Mouse (Mus musculus) heart, embryonic 14.5 days (tissue): ENCODE data around the gene Dbt. TPM values are rescaled to one million over a fixed set of nuclear protein-coding genes. Genes with fewer than 3 reads are reported as not detected.

Experiments
- ATAC-seq: fragments of 200-750 bp; cut with Nextera tagmentation; 2 replicates; pipeline ENCODE4 v1.8.0; 2017; ENCODE audit warnings: low read depth, moderate TSS enrichment; ENCODE audit not compliant: insufficient number of reproducible peaks, insufficient read depth, low FRiP score
- H3K27ac ChIP-seq, 2 experiments: fragments of 200-500 bp in 1 of 2; fragments of 300-500 bp in 1 of 2; sonication (generic) in 1 of 2; replicated peaks in 1 of 2; 2 replicates each; pipeline ENCODE4 v1.5.1; 2012 to 2014; ENCODE audit warnings: low read depth in 2 of 2, low read length in 2 of 2, control low read depth in 1 of 2, mild to moderate bottlenecking in 1 of 2, mixed read lengths in 1 of 2; ENCODE audit not compliant: control insufficient read depth in 1 of 2, insufficient read depth in 1 of 2
- H3K27me3 ChIP-seq: fragments of 300-500 bp; sonication (generic); 2 replicates; pipeline ENCODE4 v1.6.1; 2014; ENCODE audit warnings: mild to moderate bottlenecking, low read length, control low read depth; ENCODE audit not compliant: control insufficient read depth, insufficient read depth
- H3K36me3 ChIP-seq: fragments of 300-500 bp; sonication (generic); 2 replicates; pipeline ENCODE4 v1.6.1; 2014; ENCODE audit warnings: mild to moderate bottlenecking, control low read depth, low read length, mixed read lengths; ENCODE audit not compliant: control insufficient read depth, insufficient read depth
- H3K4me1 ChIP-seq, 2 experiments: fragments of 200-500 bp in 1 of 2; fragments of 300-500 bp in 1 of 2; sonication (generic) in 1 of 2; 2 replicates each; pipeline ENCODE4 v1.6.1; 2012 to 2014; ENCODE audit warnings: low read length in 2 of 2, control low read depth in 1 of 2, mixed read lengths in 1 of 2; ENCODE audit not compliant: control insufficient read depth in 2 of 2, insufficient read depth in 2 of 2
- H3K4me2 ChIP-seq: fragments of 300-500 bp; sonication (generic); 2 replicates; pipeline ENCODE4 v1.6.1; 2014; ENCODE audit warnings: mild to moderate bottlenecking, low read length
- H3K4me3 ChIP-seq, 2 experiments: fragments of 200-500 bp in 1 of 2; fragments of 300-500 bp in 1 of 2; sonication (generic) in 1 of 2; 2 replicates each; pipeline ENCODE4 v1.5.1; 2012 to 2014; ENCODE audit warnings: low read length in 2 of 2, mild to moderate bottlenecking in 2 of 2, control low read depth in 1 of 2, low read depth in 1 of 2, moderate library complexity in 1 of 2; ENCODE audit not compliant: control insufficient read depth in 1 of 2, insufficient read depth in 1 of 2
- H3K9ac ChIP-seq: fragments of 300-500 bp; sonication (generic); 2 replicates; pipeline ENCODE4 v1.6.1; 2014; ENCODE audit warnings: mild to moderate bottlenecking, low read length
- H3K9me3 ChIP-seq: fragments of 300-500 bp; sonication (generic); 2 replicates; pipeline ENCODE4 v1.6.1; 2016; ENCODE audit warnings: low read length, control low read depth; ENCODE audit not compliant: control insufficient read depth
- WGBS: fragments of 180-500 bp; shearing (Covaris S2); extraction: QIAGEN DNeasy Blood & Tissue Kit; methylation state at CpG from one replicate; pipeline ENCODE4 v1.1.7; 2014; 5-methylcytosine and 5-hydroxymethylcytosine counted together
- polyA plus RNA-seq: library from polyadenylated mRNA; unstranded; fragments of >200 nt; fragmentation: Nextera tagmentation; extraction: Ambion mirVana; gene quantifications from 2 replicates; pipeline ENCODE4 v1.2.1, GENCODE M21; 2014

The Dbt gene
- polyA plus RNA-seq, 1 experiment from 2014 or later = 22.4 TPM

DNA sequence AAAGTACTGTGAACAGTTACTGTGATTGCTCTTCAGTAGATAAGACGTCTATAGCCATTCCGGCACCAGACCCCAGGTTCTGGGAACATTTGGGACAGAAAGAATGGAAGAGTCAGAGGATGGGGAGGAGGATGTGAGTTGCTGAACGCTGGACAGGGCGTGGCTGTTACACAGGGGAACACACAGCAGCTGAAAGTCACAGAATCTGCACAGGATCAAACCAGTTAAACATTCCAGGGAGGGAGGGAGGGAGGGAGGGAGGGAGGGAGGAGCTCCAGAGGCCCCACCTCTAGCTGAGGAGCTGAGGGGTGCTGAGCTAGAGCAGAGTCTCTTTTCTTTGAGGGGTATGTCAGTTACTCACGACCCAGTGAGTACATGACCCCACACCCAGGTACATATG, 31.9 kb upstream of the Dbt start:
- Histone ChIP-seq H3K27ac (no peak overlapping the region), H3K36me3 (no peaks in the 10 kb centered on the region), H3K4me1 (no peaks in the 10 kb centered on the region; a peak in 1 of 4 replicates), H3K4me2 (no peak overlapping the region), H3K9ac (no peak overlapping the region), H3K27me3 (no peaks in the 10 kb centered on the region), H3K4me3 (no peak overlapping the region), H3K9me3 (no peaks in the 10 kb centered on the region)
- 32% methylated on average over 5 of the region's 5 CpGs for WGBS
- ATAC-seq = no peak

DNA sequence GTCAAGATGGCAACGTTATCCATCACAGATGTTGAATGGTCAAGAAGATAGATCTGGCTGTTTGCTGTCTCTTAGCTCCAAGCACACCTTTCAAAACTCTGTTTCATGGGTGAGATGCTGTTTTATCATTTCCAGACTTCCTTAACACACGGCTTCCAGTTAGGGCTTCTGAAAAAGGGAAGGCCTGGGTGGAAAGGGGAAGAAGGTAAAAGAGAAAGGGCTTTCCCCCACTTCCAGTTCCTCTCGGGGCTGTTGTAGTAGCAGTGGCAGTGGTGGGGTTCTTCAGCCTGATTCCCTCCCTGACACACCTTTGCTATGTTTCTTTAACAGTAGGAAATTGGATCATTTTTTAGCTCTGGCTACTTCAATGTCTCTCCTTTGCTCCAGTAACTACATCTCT, 30.1 kb upstream of the Dbt start:
- Histone ChIP-seq H3K9ac (no peak overlapping the region), H3K4me2 (no peak overlapping the region), H3K27ac (no peak overlapping the region), H3K9me3 (no peaks in the 10 kb centered on the region), H3K27me3 (no peaks in the 10 kb centered on the region), H3K4me1 (no peaks in the 10 kb centered on the region; a peak in 1 of 4 replicates), H3K4me3 (no peak overlapping the region), H3K36me3 (peaks cover 6% of the 10 kb centered on the region)
- no peak for ATAC-seq
- WGBS = 71% methylated on average over 3 of the region's 3 CpGs

DNA sequence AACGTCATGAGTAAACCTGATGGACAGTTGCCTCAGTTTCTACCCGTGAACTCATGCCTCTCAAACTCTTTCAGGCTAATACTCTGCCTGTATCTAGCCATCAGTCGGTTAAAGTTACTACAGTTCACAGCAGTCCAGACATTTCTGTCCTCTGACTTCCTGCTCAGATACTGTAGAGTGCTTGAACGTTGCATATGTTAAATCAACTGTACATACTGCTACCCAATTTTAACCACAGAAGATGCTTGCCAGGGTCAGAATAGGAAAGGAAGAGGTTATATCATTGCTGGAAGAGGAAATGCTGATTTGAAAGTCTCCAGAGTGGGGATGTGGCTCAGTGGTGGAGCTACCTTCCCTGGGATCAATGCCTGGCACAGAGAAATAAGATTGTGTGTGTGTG, 29.6 kb upstream of the Dbt start:
- Histone ChIP-seq H3K27ac (no peak overlapping the region), H3K4me1 (no peaks in the 10 kb centered on the region; a peak in 1 of 4 replicates), H3K9me3 (no peaks in the 10 kb centered on the region), H3K9ac (no peak overlapping the region), H3K4me2 (no peak overlapping the region), H3K36me3 (peaks cover 11% of the 10 kb centered on the region), H3K27me3 (no peaks in the 10 kb centered on the region), H3K4me3 (no peak overlapping the region)
- WGBS = 72% methylated on average over 4 of the region's 4 CpGs
- no peak for ATAC-seq

DNA sequence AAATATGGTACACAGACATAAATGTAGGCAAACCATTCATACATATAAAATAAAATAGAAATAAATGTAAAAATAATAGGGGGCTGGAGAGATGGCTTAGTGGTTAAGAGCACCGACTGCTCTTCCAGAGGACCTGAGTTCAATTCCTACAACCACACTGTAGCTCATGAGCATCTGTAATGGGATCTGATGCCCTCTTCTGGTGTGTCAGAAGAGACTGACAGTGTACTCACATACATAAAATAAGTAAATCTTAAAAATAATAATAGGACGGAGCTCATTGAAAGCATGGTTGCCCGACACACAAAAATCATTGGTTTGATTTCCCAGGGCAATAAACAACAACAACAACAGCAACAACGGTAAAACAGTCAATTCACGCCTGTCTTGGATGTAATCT, 21.9 kb upstream of the Dbt start:
- H3K4me2 ChIP-seq = no peak overlapping the region
- no peak overlapping the region for H3K27ac ChIP-seq
- no peaks in the 10 kb centered on the region for H3K4me1 ChIP-seq
- no peaks in the 10 kb centered on the region for H3K27me3 ChIP-seq
- peaks cover 87% of the 10 kb centered on the region for H3K36me3 ChIP-seq
- no peak overlapping the region for H3K4me3 ChIP-seq
- H3K9me3 ChIP-seq = no peaks in the 10 kb centered on the region
- 94% methylated on average over 5 of the region's 5 CpGs for whole genome bisulfite sequencing
- H3K9ac ChIP-seq = no peak overlapping the region
- ATAC-seq = no peak

DNA sequence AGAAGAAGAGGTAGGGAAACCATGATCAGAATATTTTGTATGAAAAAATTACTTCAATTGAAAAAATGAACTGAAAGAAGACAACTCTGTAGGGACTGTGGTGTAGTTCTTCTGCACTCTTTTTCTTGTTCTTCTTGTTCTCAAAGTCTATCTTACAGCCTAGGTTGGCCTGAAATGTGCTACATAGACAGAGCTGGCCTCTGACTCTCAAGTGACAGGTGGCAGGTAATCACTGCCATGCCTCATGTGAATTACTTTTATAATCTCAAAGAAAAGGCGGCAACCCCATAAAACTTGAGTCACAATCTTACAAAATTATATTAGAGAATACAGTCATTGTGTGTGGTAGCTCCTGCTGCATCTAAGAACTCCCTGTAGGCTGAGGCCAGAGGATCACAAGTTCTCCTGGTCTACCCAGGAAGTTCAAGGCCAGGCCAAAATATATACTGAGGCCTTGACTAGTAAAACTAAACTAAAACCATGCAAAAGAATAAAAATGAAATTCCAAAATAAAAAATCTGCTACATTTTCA, 20.9 kb upstream of the Dbt start:
- Histone ChIP-seq H3K4me1 (no peaks in the 10 kb centered on the region), H3K27me3 (no peaks in the 10 kb centered on the region), H3K36me3 (peaks cover 98% of the 10 kb centered on the region)

DNA sequence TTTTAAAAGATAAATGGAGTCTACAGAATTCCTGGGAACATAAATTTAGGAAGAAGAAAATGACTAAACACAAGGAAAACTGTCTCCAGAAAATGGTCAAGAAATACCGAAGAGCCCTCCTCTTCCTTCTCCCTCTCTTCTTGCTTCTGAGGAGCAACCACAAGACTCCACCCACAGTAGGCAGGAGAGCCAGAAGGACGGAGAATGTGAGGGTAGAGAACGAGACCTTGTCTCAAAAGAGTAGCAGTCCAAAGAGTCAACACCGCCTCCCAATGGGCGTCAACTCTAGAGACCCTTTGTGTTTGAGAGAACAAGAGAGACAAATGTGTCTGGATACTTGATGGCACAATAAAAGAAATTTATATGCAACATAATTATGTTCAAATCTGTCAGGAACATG, 19.2 kb upstream of the Dbt start:
- Histone ChIP-seq H3K36me3 (peaks cover 99% of the 10 kb centered on the region), H3K9me3 (no peaks in the 10 kb centered on the region), H3K9ac (no peak overlapping the region), H3K27ac (no peak overlapping the region), H3K27me3 (no peaks in the 10 kb centered on the region), H3K4me3 (no peak overlapping the region), H3K4me2 (no peak overlapping the region), H3K4me1 (no peaks in the 10 kb centered on the region)
- ATAC-seq = no peak
- 67% methylated on average over 5 of the region's 5 CpGs for WGBS

More for the DNA sequence above, 20.9 kb upstream of the Dbt start:
- H3K9ac ChIP-seq = no peak overlapping the region
- 89% methylated on average over 1 of the region's 1 CpGs for WGBS
- H3K9me3 ChIP-seq = no peaks in the 10 kb centered on the region
- no peak for ATAC-seq
- H3K4me3 ChIP-seq = no peak overlapping the region
- H3K4me2 ChIP-seq = no peak overlapping the region
- H3K27ac ChIP-seq = no peak overlapping the region

DNA sequence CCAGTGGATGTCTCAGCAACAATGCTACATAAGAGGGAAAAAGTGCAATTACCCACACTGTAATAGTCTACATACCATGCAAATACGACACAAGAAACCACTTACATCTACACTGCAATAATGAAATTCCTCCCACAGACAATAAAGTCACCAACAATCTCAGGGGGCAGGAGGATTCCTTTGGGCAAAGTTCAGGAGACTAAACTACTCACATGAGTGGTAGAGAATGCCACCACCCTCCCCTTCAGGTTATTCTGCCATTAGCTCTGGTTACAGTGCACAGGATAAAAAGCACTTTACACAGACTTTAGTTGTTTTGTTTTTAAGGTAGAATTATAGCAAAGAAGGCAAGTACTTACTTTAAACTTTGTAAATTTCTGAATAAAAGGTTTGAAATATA, 17.2 kb upstream of the Dbt start:
- WGBS = 94% methylated on average over 1 of the region's 1 CpGs
- no peak for ATAC-seq
- Histone ChIP-seq H3K4me1 (no peaks in the 10 kb centered on the region), H3K36me3 (peaks cover 99% of the 10 kb centered on the region), H3K9me3 (no peaks in the 10 kb centered on the region), H3K4me3 (no peak overlapping the region), H3K9ac (no peak overlapping the region), H3K27me3 (no peaks in the 10 kb centered on the region), H3K27ac (no peak overlapping the region), H3K4me2 (no peak overlapping the region)

DNA sequence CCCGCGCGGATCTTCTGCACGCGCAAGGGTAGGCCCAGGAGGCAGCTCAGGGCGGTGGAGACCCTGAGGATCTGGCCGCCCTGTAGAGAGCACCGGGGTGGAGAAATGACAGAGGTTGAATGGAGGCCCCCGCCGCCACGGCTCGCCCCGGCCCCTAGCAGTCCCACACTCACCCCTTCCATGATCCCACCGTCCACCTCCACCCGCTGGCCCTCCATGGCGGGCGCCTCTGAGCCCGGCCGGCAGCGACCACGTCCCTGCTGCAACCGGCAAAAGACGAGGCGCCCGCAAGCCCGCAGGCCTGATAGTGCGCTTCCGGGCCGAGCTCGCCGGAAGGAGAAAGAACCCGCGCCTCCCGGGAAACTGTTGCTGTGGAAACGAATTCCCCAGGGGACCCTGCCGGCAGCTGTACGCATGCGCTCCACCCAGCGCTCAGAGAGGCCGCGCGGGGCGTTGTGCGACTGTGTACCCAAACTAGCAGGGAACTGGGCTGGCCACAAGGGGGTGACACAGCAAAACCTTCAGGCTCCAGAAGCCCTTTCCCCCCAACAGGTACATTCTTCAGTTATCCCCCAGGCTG, 5.0 kb upstream of the Dbt start, which contains the start of gene Rtca:
TSS of gene Rtca (minus strand) at position 437 of the 580 bp plus-strand sequence.
- no peaks in the 10 kb centered on the region for H3K9me3 ChIP-seq
- peak within 1 kb of the TSS in 1 of 2 experiments; percentile 55; a peak in 2 of 4 replicates for H3K27ac ChIP-seq
- H3K4me2 ChIP-seq = peak within 1 kb of the TSS; percentile 79
- peaks cover 38% of the 10 kb centered on the region for H3K36me3 ChIP-seq
- no peaks in the 10 kb centered on the region for H3K27me3 ChIP-seq
- H3K9ac ChIP-seq = peak within 1 kb of the TSS; percentile 85
- H3K4me1 ChIP-seq = peaks cover 6 to 11% of the 10 kb centered on the region in 2 experiments
- peak; percentile 90 for ATAC-seq
- H3K4me3 ChIP-seq = peak within 1 kb of the TSS; percentile 88 to 94
- under 1% methylated on average over 41 of the region's 44 CpGs for WGBS
